Mouse (Mus musculus) cerebral cortex, adult 2 months (tissue): ENCODE measurements around the gene Olfr1082.

Experiments used
- WGBS: fragments of 180-500 bp; shearing (Covaris S2); methylation state at CpG from one replicate; pipeline ENCODE4 v1.1.7; 2018; 5-methylcytosine and 5-hydroxymethylcytosine counted together

Olfr1082 gene

DNA sequence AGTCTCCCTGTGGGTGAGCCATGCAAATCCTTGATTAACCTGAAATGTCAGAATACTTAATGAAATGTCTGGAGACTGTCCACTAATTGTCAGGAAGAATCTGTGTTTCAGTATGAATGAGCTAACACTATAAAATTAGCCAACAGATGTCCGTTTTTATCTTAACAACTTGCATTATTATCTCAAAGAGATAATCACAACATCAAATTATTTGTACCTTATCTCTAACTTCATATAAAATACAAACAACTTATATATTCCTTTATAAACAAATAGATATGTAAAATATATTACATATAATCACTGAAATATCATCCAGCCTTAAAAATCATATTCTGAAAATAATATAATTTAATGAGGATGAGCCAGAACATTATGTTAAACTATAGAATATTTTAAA, at the start of gene Olfr1082:
Olfr1082 (minus strand) TSS at position 101 of the 400 bp plus-strand sequence.
- WGBS = 52% methylated on average over 1 of the region's 1 CpGs

DNA sequence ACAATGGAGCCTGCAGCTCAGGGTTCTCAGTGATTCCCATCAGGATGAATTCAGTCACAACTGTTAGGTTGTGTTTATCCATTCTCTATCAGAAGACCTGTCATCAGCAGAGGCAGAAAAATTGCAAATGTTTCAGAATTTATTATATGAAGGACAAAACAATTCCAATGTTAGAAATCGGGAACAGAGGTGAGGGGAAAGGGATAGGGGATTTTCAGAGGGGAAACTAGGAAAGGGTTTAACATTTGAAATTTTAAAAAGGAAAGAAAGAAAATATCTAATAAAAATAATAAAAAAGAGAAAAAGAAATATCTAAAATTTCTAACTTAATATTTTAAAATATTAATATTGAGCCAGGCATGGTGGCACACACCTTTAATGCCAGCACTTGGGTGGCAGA, 40.9 kb upstream of the Olfr1082 start, which contains the start of gene Olfr1084:
Olfr1084 (minus strand) TSS at position 101 of the 400 bp plus-strand sequence.
- WGBS = 93% methylated on average over 1 of the region's 1 CpGs

GRCm38 (mm10) chr2:86558135-86558534, 40.6 kb downstream of the Olfr1082 start, which contains the start of gene Olfr1080:
Gene Olfr1080 (minus strand): TSS chr2:86558235.

